Mouse (Mus musculus) hindbrain, postnatal 0 days (tissue): ENCODE results near the gene Hoxb5. TPM values are rescaled to one million over a fixed set of nuclear protein-coding genes. Genes with fewer than 3 reads are reported as not detected.

ENCODE experiments used
- ATAC-seq: fragments of 200-750 bp; cut with Nextera tagmentation; 2 replicates; pipeline ENCODE4 v1.8.0; 2017; ENCODE audit warnings: mild to moderate bottlenecking, moderate TSS enrichment, moderate library complexity
- DNase-seq: peaks from one replicate; pipeline ENCODE4 v3.0.0-alpha.2; 2015; ENCODE audit warnings: low spot score
- H3K27ac ChIP-seq: fragments of 300-500 bp; sonication (generic); 2 replicates; pipeline ENCODE4 v1.5.1; 2014; ENCODE audit warnings: mild to moderate bottlenecking
- H3K27me3 ChIP-seq: fragments of 300-500 bp; sonication (generic); 2 replicates; pipeline ENCODE4 v1.6.1; 2014; ENCODE audit warnings: low read length, mixed read lengths; ENCODE audit not compliant: insufficient read depth
- H3K36me3 ChIP-seq: fragments of 300-500 bp; sonication (generic); 2 replicates; pipeline ENCODE4 v1.6.1; 2014; ENCODE audit warnings: low read length, mixed read lengths; ENCODE audit not compliant: insufficient read depth
- H3K4me1 ChIP-seq: fragments of 300-500 bp; sonication (generic); 2 replicates; pipeline ENCODE4 v1.6.1; 2014; ENCODE audit warnings: antibody characterized with exemption, low read length, mixed read lengths; ENCODE audit not compliant: insufficient read depth
- H3K4me2 ChIP-seq: fragments of 300-500 bp; sonication (generic); 2 replicates; pipeline ENCODE4 v1.6.1; 2014; ENCODE audit warnings: low read depth, mild to moderate bottlenecking, low read length, moderate library complexity, mixed read lengths
- H3K4me3 ChIP-seq: fragments of 300-500 bp; sonication (generic); 2 replicates; pipeline ENCODE4 v1.5.1; 2014; ENCODE audit warnings: low read length
- H3K9ac ChIP-seq: fragments of 300-500 bp; sonication (generic); replicated peaks from 2 replicates; pipeline ENCODE4 v1.6.1; 2014; ENCODE audit warnings: mild to moderate bottlenecking, low read length, moderate library complexity, mixed read lengths
- H3K9me3 ChIP-seq: fragments of 300-500 bp; sonication (generic); 2 replicates; pipeline ENCODE4 v1.6.1; 2016; ENCODE audit warnings: low read length, mixed read lengths
- CTCF ChIP-seq: IDR thresholded peaks from 2 replicates; pipeline ENCODE4 v1.5.1; 2016; ENCODE audit warnings: antibody characterized with exemption, control low read depth, low read depth
- WGBS: fragments of 180-500 bp; shearing (Covaris S2); extraction: QIAGEN DNeasy Blood & Tissue Kit; methylation state at CpG from one replicate; pipeline ENCODE4 v1.1.7; 2014; 5-methylcytosine and 5-hydroxymethylcytosine counted together
- polyA plus RNA-seq: library from polyadenylated mRNA; unstranded; fragments of >200 nt; fragmentation: Nextera tagmentation; extraction: Ambion mirVana; gene quantifications from 2 replicates; pipeline ENCODE4 v1.2.1, GENCODE M21; 2015
- total RNA-seq: library from RNA; depleted of rRNA; stranded (reverse); fragments of >200 nt; gene quantifications from 2 replicates; pipeline ENCODE4 v1.2.3, GENCODE M21; 2014

The Hoxb5 gene
- total and polyA plus RNA-seq, 2 experiments from 2014 or later, result 24.3 to 113 TPM

- DNase-seq (no peak), ATAC-seq (0 out of 2 replicates have a peak, but pooled peaks have one; percentile 56)
- H3K4me1 ChIP-seq, result no peaks in the 10 kb centered on the region
- no peaks in the 10 kb centered on the region for H3K9me3 ChIP-seq
- H3K27me3 ChIP-seq, result peaks cover 73% of the 10 kb centered on the region
- WGBS, result 1% methylated on average over 66 of the region's 66 CpGs
- TF ChIP-seq CTCF, result no peak
- H3K9ac ChIP-seq, result peak overlapping the region; percentile 41
- H3K4me3 ChIP-seq, result peak overlapping the region; percentile 31
- H3K36me3 ChIP-seq, result no peaks in the 10 kb centered on the region
- peak overlapping the region; percentile 30 for H3K4me2 ChIP-seq
- 0 out of 2 replicates have a peak overlapping the region, but pooled peaks have one; percentile 26 for H3K27ac ChIP-seq
These were observed 4.1 kb upstream of the Hoxb5 start for GRCm38 (mm10) chr11:96298895-96299667.

GRCm38 (mm10) chr11:96299781-96300180, 3.4 kb upstream of the Hoxb5 start:
- Histone ChIP-seq H3K4me3 (peak overlapping the region; percentile 31), H3K4me2 (peak overlapping the region; percentile 30), H3K9me3 (no peaks in the 10 kb centered on the region), H3K27me3 (peaks cover 74% of the 10 kb centered on the region), H3K36me3 (no peaks in the 10 kb centered on the region), H3K9ac (no peak overlapping the region), H3K4me1 (no peaks in the 10 kb centered on the region), H3K27ac (no peak overlapping the region)
- WGBS, result 4% methylated on average over 9 of the region's 9 CpGs
- TF ChIP-seq CTCF, result no peak
- no peak for ATAC-seq
- no peak for DNase-seq

- Histone ChIP-seq H3K9ac (no peak overlapping the region), H3K4me2 (peak overlapping the region; percentile 30), H3K4me3 (peak overlapping the region; percentile 31), H3K4me1 (no peaks in the 10 kb centered on the region), H3K9me3 (no peaks in the 10 kb centered on the region), H3K36me3 (no peaks in the 10 kb centered on the region), H3K27me3 (peaks cover 72% of the 10 kb centered on the region), H3K27ac (peak overlapping the region; percentile 37; the same call in 1 of the 2 replicates)
- no peak for TF ChIP-seq CTCF
- no peak for DNase-seq
- 3% methylated on average over 35 of the region's 35 CpGs for WGBS
- no peak for ATAC-seq
These were observed 2.6 kb upstream of the Hoxb5 start for GRCm38 (mm10) chr11:96300354-96301063.

GRCm38 (mm10) chr11:96301064-96301431, 2.1 kb upstream of the Hoxb5 start:
- DNase-seq, result no peak
- ATAC-seq, result no peak
- peak overlapping the region; percentile 30 for H3K4me2 ChIP-seq
- no peaks in the 10 kb centered on the region for H3K9me3 ChIP-seq
- peak overlapping the region; percentile 31 for H3K4me3 ChIP-seq
- H3K9ac ChIP-seq, result no peak overlapping the region
- H3K27ac ChIP-seq, result 0 out of 2 replicates have a peak overlapping the region, but pooled peaks have one; percentile 37
- no peaks in the 10 kb centered on the region for H3K36me3 ChIP-seq
- 4% methylated on average over 10 of the region's 10 CpGs for WGBS
- no peaks in the 10 kb centered on the region for H3K4me1 ChIP-seq
- peaks cover 72% of the 10 kb centered on the region for H3K27me3 ChIP-seq
- TF ChIP-seq CTCF, result no peak

GRCm38 (mm10) chr11:96301837-96302236, 1.3 kb upstream of the Hoxb5 start:
- H3K27ac ChIP-seq, result peak overlapping the region; percentile 7; the same call in 1 of the 2 replicates
- peaks cover 72% of the 10 kb centered on the region for H3K27me3 ChIP-seq
- DNase-seq (peak; percentile 58), ATAC-seq (0 out of 2 replicates have a peak, but pooled peaks have one; percentile 58)
- H3K36me3 ChIP-seq, result no peaks in the 10 kb centered on the region
- no peak for TF ChIP-seq CTCF
- WGBS, result under 1% methylated on average over 15 of the region's 15 CpGs
- H3K9ac ChIP-seq, result no peak overlapping the region
- no peaks in the 10 kb centered on the region for H3K4me1 ChIP-seq
- H3K4me2 ChIP-seq, result peak overlapping the region; percentile 30
- H3K4me3 ChIP-seq, result peak overlapping the region; percentile 11
- H3K9me3 ChIP-seq, result no peaks in the 10 kb centered on the region

GRCm38 (mm10) chr11:96302381-96303150, 570 bp upstream of the Hoxb5 start:
- DNase-seq, result no peak
- H3K4me1 ChIP-seq, result no peaks in the 10 kb centered on the region
- peak overlapping the region; percentile 30 for H3K4me2 ChIP-seq
- H3K36me3 ChIP-seq, result no peaks in the 10 kb centered on the region
- no peak for TF ChIP-seq CTCF
- 5% methylated on average over 23 of the region's 23 CpGs for WGBS
- peak overlapping the region; percentile 7; the same call in 1 of the 2 replicates for H3K27ac ChIP-seq
- no peak overlapping the region for H3K9ac ChIP-seq
- peak overlapping the region; percentile 4; the same call in 1 of the 2 replicates for H3K4me3 ChIP-seq
- no peaks in the 10 kb centered on the region for H3K9me3 ChIP-seq
- peaks cover 74% of the 10 kb centered on the region for H3K27me3 ChIP-seq
- ATAC-seq, result no peak
